Mouse (Mus musculus) heart, postnatal 4 days (tissue): ENCODE results near the gene Tns1. TPM values are rescaled to one million over a fixed set of nuclear protein-coding genes. Genes with fewer than 3 reads are reported as not detected.
"Not testable (repeated sequence)": the region's sequence is repeated elsewhere in the genome, so short reads cannot be mapped to it uniquely, and the experiment has no call there.

Experiments used
- DNase-seq: peaks from one replicate; pipeline ENCODE4 v3.0.0; 2021
- total RNA-seq, 2 experiments: library from RNA; stranded (reverse); gene quantifications; 2 replicates each; pipeline ENCODE4 v1.2.3; 2021

Tns1 gene
- 100 to 1,000 TPM; 463 to 468 TPM for total RNA-seq

DNA sequence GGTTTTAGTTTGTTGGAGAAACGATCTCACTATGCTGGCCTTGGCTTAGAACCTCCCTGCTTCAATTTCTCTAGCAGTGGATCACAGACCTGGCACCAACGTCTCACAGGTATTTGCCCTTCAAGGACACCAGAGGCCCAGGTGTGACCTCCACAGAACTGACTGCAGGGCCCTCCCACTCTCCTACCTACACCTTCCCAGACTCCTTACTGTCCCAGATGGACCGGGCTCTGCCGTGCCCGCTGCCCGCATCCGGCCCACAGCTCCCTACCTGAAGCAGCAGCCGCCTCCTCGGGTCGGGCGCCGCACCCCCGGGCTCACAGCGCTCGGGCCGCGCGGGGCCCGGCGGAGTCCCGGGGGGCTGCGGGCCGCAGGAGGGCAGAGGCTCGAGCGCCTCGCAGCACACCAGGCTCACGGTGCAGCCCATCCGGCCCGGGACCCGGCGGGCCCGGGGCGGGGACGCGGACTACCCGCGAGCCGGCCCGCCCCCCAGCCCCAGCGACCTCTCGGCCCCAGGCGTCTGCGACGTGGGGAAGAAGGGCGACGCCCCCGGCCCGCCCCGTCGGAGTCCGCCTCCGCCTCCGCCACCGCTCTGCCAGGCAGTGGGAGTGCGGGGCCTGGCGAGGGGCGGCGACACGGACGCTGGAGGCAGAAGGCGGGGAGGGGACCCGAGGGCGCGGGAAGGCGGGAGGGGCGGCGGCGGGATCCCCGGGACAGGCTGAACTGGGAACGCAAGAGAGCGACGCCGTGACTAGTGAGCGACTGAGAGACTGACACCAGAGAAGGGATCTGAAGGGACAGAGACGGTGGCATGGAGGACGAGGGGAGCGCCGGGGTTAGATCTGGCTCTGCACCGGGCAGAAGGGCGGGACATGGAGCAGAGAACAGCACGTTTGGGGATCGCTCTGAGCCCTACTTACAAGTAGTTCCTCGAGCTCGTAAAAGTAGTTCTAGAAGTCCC, at the start of gene Tns1:
Gene Tns1 (minus strand): TSS at position 429 of the 961 bp plus-strand sequence.
- peak; percentile 73 for DNase-seq

DNA sequence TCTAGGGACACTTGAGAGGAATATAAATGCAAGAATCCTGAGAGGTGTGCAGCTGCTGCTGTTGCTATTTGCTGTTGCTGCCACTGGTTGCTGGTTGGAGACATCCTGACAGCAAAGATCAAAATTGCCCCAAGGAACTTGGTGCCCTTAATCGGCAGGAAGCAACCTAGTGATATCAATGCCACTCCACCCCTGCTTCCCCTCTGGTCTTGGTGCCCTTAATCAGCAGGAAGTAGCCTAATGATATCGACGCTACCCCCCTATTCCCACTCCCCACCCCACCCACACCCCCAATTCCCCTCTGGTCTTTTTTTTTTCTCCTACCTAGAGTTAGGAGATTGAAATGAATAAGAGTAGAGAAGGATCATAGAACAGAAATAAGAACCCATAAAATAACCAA, 48.5 kb upstream of the Tns1 start:
- no peak for DNase-seq

GRCm38 (mm10) chr1:74169721-74170120, 45.5 kb upstream of the Tns1 start:
- no peak for DNase-seq

GRCm38 (mm10) chr1:74167136-74167535, 42.9 kb upstream of the Tns1 start:
- no peak for DNase-seq

DNA sequence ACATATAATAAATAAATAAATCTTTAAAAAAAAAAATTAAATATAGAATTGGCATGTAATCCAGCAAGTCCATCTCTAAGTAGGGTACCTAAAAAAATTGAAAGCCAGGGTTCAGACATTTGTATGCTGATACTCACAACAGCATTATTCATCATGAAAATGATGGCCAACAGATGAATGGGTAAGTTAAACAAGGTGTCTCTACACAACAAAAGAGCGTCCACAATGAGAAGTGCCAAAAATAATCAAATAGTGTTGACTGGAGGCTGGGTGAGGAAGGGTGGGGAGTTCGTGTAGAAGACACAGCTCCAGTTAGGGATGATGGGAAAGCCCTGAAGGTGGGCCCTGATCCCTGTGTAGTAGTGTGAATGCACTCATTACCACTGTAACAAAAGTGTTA, 35.8 kb upstream of the Tns1 start:
- DNase-seq, result no peak

- DNase-seq, result not testable (repeated sequence)
Observed at GRCm38 (mm10) chr1:74159613-74160012, 35.4 kb upstream of the Tns1 start.

DNA sequence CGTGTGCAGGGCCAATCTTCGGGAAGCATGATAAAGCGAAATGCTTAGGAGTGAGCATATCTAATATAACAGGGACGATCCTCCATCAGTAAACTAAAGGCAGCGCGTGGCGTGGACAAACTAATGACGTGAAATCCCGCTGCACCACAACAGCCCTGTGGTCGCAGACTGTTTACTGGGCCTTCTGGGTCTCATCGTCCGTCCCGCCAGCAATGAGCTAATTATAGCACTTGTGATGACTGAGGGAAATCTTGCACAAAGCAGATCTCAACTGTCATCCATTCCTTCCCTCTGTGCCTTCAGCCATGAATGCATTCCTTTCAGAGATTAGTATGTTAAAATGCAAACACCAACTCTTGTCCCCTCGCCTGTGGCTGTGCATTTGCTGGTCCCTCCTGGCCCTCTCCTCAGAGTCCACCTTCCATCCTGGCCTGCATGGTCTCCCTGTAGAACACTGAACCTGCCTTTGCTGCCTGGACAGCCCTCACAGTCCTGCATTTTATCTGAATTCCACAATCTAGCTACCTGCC, 32.2 kb upstream of the Tns1 start:
- no peak for DNase-seq

DNA sequence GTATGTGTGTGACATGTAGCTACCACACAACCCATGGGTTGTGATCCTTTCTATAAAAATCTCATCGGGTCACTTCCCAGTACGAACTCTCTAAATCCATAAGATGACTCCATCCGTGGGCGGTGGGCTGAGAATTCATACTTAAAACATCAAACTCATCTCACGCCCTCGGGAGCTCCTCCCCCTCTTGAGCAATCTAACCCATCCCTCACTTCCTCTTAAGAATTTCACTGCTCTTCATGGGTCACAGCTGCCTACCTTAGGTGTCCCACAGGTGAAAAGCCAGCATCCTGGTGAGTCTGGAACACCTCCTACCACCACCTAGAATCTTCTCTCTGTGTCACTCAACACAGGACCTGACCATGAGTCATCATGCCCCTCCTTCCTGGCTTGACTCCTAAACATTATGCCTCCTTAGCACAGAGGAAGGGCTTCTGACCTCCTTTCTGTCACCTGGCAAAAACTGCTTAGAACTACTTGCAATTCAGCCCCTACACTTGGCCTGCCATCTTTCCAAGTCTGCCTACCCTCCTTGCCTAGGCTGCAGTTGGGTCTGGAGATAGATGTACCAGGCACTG, 31.3 kb upstream of the Tns1 start:
- no peak for DNase-seq

- no peak for DNase-seq
Observed at GRCm38 (mm10) chr1:74153461-74154184, 29.4 kb upstream of the Tns1 start, which contains the start of gene Cxcr2. Gene Cxcr2, plus strand, starts transcription at chr1:74153989.

DNA sequence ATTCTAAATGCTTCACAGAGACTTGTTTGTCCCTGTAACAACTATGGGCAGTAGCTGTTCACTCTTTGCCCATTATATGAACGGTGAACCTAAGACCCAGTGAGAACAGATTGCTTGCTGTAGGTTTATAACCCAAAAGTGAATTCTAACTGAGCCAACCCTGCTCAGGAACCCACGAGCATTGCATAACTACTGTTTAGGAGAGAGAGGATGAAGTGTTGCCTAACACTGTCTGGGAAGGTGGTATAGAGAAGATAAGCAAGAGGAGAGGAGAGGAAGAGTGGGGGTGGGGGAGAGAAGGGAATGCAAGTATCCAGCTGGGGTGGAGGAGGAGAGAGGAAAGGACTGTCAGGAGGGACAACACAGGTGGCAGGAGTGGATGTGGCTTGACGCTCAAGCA, 26.8 kb upstream of the Tns1 start:
- DNase-seq, result no peak

GRCm38 (mm10) chr1:74150101-74150500, 25.9 kb upstream of the Tns1 start:
- DNase-seq, result no peak

GRCm38 (mm10) chr1:74149106-74149885, 25.0 kb upstream of the Tns1 start:
- DNase-seq, result no peak

DNA sequence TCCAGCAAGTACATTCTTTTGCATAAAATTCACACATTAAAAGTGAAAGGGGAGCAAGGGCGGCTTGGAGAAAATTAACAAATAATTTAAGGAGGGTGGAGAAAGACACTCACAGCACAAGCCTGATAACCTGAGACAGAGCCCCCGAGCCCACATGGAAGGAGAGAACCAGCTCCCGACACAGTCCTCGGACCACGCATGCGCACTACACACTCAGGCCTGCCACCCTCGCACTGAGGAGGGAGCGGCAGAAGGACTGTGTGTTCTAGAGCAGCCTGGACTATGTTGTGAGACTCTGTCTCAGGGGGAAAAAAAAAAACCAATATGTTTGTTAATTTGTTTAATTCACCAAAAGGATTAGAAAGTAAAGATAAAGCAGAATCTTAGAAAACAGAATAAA, 17.5 kb upstream of the Tns1 start:
- no peak for DNase-seq

DNA sequence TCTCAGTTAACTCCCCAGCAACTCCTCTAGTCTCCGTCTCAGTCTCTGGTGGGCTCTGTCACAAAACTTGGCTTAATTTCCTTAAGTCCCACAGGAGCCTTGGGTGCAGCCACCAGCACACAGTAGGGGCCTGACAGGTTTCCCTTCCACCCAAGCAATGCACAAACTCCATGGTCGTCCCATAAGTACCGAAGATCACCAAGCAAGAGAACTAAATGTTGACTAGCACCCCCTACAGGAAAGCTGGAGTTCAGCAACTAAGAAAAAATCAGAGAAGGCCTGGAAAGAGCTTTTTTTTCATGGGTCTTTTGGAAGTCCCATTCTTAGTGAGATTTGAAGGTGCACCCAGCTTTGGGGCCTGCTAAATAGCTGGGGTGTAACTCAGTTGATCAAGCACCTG, 15.2 kb upstream of the Tns1 start:
- no peak for DNase-seq

DNA sequence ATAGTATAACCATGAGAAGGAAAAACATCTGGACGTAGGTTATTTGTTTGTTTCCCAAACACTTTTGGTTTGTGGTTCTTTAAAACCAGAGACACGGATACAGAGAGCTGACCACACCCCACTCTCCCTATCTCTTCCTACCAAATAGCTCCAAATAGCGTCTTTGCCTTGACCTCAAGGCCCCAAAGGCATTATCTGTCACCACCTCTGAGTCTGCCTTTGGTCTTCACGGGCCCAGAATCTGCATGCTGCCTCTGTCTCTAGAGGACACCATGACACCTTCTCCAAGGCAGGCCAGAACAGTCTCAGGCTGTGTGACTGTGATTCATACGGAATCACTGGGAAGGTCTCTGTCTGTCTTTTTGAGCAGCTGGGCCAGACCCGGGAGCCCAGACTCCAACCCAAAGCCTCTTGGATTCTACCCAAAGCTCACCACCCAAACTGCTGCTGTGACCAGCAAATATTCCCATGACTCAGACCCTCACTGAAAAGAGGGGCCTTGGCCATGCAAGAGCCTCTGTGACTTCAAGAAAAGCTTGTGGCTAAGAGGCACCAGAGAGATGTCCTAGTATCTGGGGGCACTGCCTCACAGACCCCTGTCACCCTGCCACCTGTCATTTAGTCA, 11.2 kb upstream of the Tns1 start:
- DNase-seq, result no peak

GRCm38 (mm10) chr1:74133954-74134353, 9.7 kb upstream of the Tns1 start:
- no peak for DNase-seq

- no peak for DNase-seq
Observed at GRCm38 (mm10) chr1:74132011-74132410, 7.8 kb upstream of the Tns1 start.

- no peak for DNase-seq
Observed at GRCm38 (mm10) chr1:74130883-74131659, 6.8 kb upstream of the Tns1 start.

GRCm38 (mm10) chr1:74124991-74125552, 823 bp upstream of the Tns1 start, which contains the start of gene Rufy4:
Gene Rufy4, plus strand, starts transcription at chr1:74125541.
- peak; percentile 83 for DNase-seq

GRCm38 (mm10) chr1:74123215-74123614, 1.0 kb downstream of the Tns1 start:
- no peak for DNase-seq
